Mouse (Mus musculus) neural tube, postnatal 0 days (tissue): Measurements from ENCODE around the gene Zbtb8a. TPM values are rescaled to one million over a fixed set of nuclear protein-coding genes. Genes with fewer than 3 reads are reported as not detected.

Experiments used
- polyA plus RNA-seq: library from polyadenylated mRNA; unstranded; fragments of >200 nt; fragmentation: Nextera tagmentation; extraction: Ambion mirVana; gene quantifications from 2 replicates; pipeline ENCODE4 v1.2.1, GENCODE M21; 2015

Gene Zbtb8a
- 14.9 and 16.7 TPM in 2 replicates for polyA plus RNA-seq

DNA sequence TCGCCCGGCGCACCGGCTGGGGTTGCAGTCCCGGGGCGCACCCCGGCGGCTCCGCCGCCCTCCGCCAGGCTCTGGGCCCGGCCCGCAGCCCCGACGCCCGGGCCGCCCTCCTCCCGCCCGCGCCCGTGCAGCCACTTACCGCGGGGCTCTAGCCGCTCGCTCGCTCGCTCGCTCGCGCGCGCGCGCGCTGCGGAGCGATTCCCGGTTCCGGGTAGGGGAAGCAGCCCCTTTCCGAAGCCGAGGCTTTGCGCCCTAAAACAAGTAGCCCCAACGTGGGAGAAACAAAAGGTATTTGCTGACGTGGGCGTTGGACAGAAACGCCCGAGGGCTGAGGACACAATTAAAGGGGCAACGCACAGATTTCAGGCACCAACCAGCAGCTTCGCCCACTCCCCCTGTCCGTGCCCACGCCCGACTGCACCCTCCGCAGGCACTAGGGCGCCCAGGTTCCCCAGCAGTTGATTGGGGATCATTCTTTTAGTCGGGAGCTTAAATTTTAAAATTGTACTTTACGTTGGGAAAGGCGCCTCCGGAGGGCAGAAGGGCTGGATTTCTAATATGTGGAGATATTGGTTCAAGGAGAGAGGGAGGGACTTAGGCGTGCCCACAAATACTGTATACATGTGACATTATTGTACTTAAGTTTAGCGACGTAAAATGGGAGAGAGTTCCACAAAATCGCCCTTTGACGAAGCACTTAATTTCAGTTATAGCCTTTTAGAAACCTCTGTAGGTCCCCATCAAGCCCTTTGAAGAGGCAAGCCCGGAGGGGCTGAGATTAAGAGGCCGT, at the start of gene Zbtb8a:
Zbtb8a (minus strand) TSS at position 516 of the 790 bp plus-strand sequence.

DNA sequence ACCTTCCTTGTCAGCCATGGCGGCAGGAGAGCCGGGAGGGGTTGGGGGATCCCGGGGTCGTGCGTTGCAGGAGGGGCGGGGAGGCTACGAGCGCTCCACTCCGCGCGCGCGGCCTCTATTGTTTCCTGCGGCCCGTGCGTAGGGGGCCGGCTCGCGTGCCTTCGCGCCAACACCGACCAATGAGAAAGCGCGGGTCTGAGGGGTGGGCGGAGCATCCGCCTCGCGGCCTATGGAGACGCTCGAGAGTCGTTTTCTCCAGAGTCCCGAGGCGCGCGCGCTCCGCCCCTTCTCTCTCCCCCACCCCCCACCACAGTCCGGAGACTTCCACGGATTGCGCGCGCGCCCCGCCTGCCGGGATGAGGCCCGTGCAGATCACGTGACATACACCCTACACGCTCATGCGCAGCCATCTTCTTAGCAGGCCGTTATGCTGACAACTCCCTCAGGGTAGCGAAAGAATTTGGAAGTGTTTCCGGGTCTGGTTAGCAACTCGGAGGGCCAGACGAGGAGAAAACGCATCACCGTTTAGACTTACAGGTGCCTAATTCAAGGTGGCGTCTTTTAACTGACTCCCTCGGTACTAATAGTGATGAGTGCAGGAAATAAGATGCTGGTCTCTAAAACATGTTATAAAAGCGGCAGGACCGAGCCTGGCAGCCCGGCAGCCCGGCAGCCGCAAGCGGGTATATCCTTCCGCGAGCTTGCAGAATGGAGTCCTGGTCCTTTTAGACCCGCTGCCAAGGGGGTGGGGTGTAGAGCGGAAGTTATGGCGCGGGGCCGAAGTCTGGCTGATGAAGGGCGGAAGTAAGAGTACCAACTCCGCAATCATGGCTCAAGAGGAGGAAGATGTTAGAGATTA, 42.5 kb downstream of the Zbtb8a start, which contains the start of the genes Rbbp4 and Zbtb8os:
Rbbp4 (minus strand) TSS at position 155 of the 859 bp plus-strand sequence.
Zbtb8os (plus strand) TSS at position 480 of the 859 bp plus-strand sequence.

Other genes starting within 250 kb of the Zbtb8a start
- gene Fndc5, start 241.1 kb downstream of the Zbtb8a start, polyA plus RNA-seq = 45.9 and 59.1 TPM in 2 replicates
- gene S100pbp, start 188.4 kb downstream of the Zbtb8a start, polyA plus RNA-seq = 13.1 TPM in 2 replicates
- 83.2 and 104 TPM in 2 replicates for gene Yars, start 188.4 kb downstream of the Zbtb8a start, polyA plus RNA-seq
- 4.8 and 5.7 TPM in 2 replicates for gene C77080, start 116.7 kb downstream of the Zbtb8a start, polyA plus RNA-seq
- gene Sync, start 90.5 kb downstream of the Zbtb8a start, polyA plus RNA-seq = 3.4 TPM in 2 replicates
- 186 and 200 TPM in 2 replicates for gene Rbbp4, start 42.7 kb downstream of the Zbtb8a start, polyA plus RNA-seq
- 21.0 and 23.1 TPM in 2 replicates for gene Zbtb8os, start 42.4 kb downstream of the Zbtb8a start, polyA plus RNA-seq
- gene Zbtb8b, start 62.7 kb upstream of the Zbtb8a start, polyA plus RNA-seq = 11.3 and 12.0 TPM in 2 replicates
- gene Bsdc1, start 83.5 kb upstream of the Zbtb8a start, polyA plus RNA-seq = 24.4 and 26.3 TPM in 2 replicates
- 0.60 and 0.62 TPM in 2 replicates for gene Tssk3, start 112.9 kb upstream of the Zbtb8a start, polyA plus RNA-seq
- gene Fam229a, start 113.1 kb upstream of the Zbtb8a start, polyA plus RNA-seq = 3.1 and 4.1 TPM in 2 replicates
- 1,475 and 1,521 TPM in 2 replicates for gene Marcksl1, start 135.5 kb upstream of the Zbtb8a start, polyA plus RNA-seq
- 67.7 and 69.6 TPM in 2 replicates for gene Hdac1, start 164.6 kb upstream of the Zbtb8a start, polyA plus RNA-seq
- 10.8 and 13.8 TPM in 2 replicates for gene Lck, start 195.5 kb upstream of the Zbtb8a start, polyA plus RNA-seq
- gene Fam167b, start 200.4 kb upstream of the Zbtb8a start, polyA plus RNA-seq = 0.25 and 0.43 TPM in 2 replicates
- 239 and 245 TPM in 2 replicates for gene Eif3i, start 222.5 kb upstream of the Zbtb8a start, polyA plus RNA-seq
- gene Tmem234, start 222.6 kb upstream of the Zbtb8a start, polyA plus RNA-seq = 219 and 222 TPM in 2 replicates
- gene Dcdc2b, start 236.1 kb upstream of the Zbtb8a start, polyA plus RNA-seq = 2.8 and 4.1 TPM in 2 replicates
- 29.2 and 30.6 TPM in 2 replicates for gene Iqcc, start 241.0 kb upstream of the Zbtb8a start, polyA plus RNA-seq
- 160 and 180 TPM in 2 replicates for gene Ccdc28b, start 245.8 kb upstream of the Zbtb8a start, polyA plus RNA-seq